Comparison of ENCODE assay signal across 20 mouse cellular contexts in the genomic region with DNA sequence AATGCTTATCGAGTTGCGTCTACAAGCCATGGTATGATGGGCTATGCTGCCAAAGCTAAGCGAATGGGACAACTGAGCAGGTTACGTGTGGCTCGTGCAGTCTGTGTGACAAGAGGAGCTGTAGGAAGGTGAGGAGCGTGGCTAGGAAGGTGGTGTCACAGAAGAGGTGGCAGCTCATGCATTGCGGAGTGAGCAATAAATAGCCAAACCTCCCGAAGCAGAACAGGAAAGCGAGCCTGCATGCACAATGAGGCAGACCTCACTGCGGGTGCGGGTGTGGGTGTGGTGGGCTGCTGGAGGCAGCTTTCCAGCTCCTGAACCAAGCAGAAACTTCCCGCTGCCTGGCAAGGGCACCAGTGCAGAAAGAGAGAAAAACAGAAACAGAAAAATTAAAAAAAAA.
DNase-seq lines count a peak whose midpoint lies in the region; ATAC-seq and TF ChIP-seq lines count a peak whose summit lies in the region.
"Had no signal": no experiment of that assay in that cellular context is flagged by ENCODE, and none has a peak within 500 bp of the region (broad histone marks: within the 10 kb centered on the region; RNA-seq: fewer than 3 reads in every experiment).

No protein-coding gene starts in this region.

- peak; percentile 18 for DNase-seq in kidney, postnatal 0 days (ENCODE audit: low spot score)
- DNase-seq in kidney, postnatal 25 days: no peak
- DNase-seq in left cerebral cortex, adult 2 months (ENCODE audit: extremely low spot score in 1 of 2, low spot score in 2 of 2): peak; percentile 15 to 38
- no peak for DNase-seq in left cerebral cortex, postnatal 10 days (ENCODE audit: extremely low spot score in 1 of 2, low spot score in 2 of 2)
- peak; percentile 33 to 63 for DNase-seq in left cerebral cortex, postnatal 36 days (ENCODE audit: low spot score in 2 of 2)
- DNase-seq in telencephalon, adult 2 months (ENCODE audit: low read depth, low spot score): peak; percentile 34
- no peak for DNase-seq in spleen, adult 12 weeks (ENCODE audit: low spot score)
- DNase-seq: gastrocnemius, postnatal 14 days; heart, postnatal 14 days; midbrain, embryonic 14.5 days had no signal

- H3K27ac ChIP-seq in kidney, postnatal 0 days: no peak overlapping the region
- no peak overlapping the region for H3K27ac ChIP-seq in left cerebral cortex, adult 2 months
- H3K27ac ChIP-seq: forebrain, embryonic 15.5 days; heart, embryonic 10.5 days; hindbrain, embryonic 13.5 days; intestine, embryonic 15.5 days; limb, embryonic 13.5 days; liver, embryonic 14.5 days; neural tube, embryonic 15.5 days; stomach, embryonic 15.5 days had no signal

- intact Hi-C loops in left cerebral cortex, adult 2 months (cut with DNase I): no loop called here
- intact Hi-C loops in left cerebral cortex, postnatal 10 days (cut with DNase I): no loop called here
- intact Hi-C loops in left cerebral cortex, postnatal 36 days (cut with DNase I): no loop called here

- no peak overlapping the region for H3K4me3 ChIP-seq in kidney, postnatal 0 days (replicated peaks; ENCODE audit: low read depth, low read length)
- H3K4me3 ChIP-seq in left cerebral cortex, adult 2 months: no peak overlapping the region
- H3K4me3 ChIP-seq: erythroblast, embryonic 14.5 days; forebrain, embryonic 15.5 days; heart, embryonic 10.5 days; hindbrain, embryonic 13.5 days; intestine, embryonic 15.5 days; limb, embryonic 13.5 days; myocyte; neural tube, embryonic 15.5 days; stomach, embryonic 15.5 days had no signal

- no peak for ATAC-seq in kidney, postnatal 0 days (replicated peaks; ENCODE audit: low FRiP score, low read depth)
- ATAC-seq: forebrain, embryonic 15.5 days; intestine, embryonic 15.5 days had no signal

- no peaks in the 10 kb centered on the region for H3K36me3 ChIP-seq in kidney, postnatal 0 days (ENCODE audit: insufficient read depth, low read length)
- H3K36me3 ChIP-seq: forebrain, embryonic 15.5 days; heart, embryonic 10.5 days; hindbrain, embryonic 13.5 days; intestine, embryonic 15.5 days; limb, embryonic 13.5 days; neural tube, embryonic 15.5 days; stomach, embryonic 15.5 days had no signal

- H3K27me3 ChIP-seq in kidney, postnatal 0 days (ENCODE audit: insufficient read depth, low read length): no peaks in the 10 kb centered on the region
- H3K27me3 ChIP-seq: forebrain, embryonic 15.5 days; hindbrain, embryonic 13.5 days; intestine, embryonic 15.5 days; neural tube, embryonic 15.5 days; stomach, embryonic 15.5 days had no signal

- H3K4me2 ChIP-seq in kidney, postnatal 0 days (ENCODE audit: low read length): no peak overlapping the region
- H3K4me2 ChIP-seq: forebrain, embryonic 15.5 days; hindbrain, embryonic 13.5 days; intestine, embryonic 15.5 days; limb, embryonic 13.5 days; neural tube, embryonic 15.5 days; stomach, embryonic 15.5 days had no signal

- H3K4me1 ChIP-seq in kidney, postnatal 0 days (replicated peaks; ENCODE audit: insufficient read depth, low read length): no peaks in the 10 kb centered on the region
- H3K4me1 ChIP-seq: forebrain, embryonic 15.5 days; heart, embryonic 10.5 days; hindbrain, embryonic 13.5 days; intestine, embryonic 15.5 days; limb, embryonic 13.5 days; stomach, embryonic 15.5 days had no signal

- no peaks in the 10 kb centered on the region for H3K9me3 ChIP-seq in kidney, postnatal 0 days (replicated peaks; ENCODE audit: low read length)
- H3K9me3 ChIP-seq: forebrain, embryonic 15.5 days; heart, embryonic 10.5 days; hindbrain, embryonic 13.5 days; intestine, embryonic 15.5 days; limb, embryonic 13.5 days; neural tube, embryonic 15.5 days; stomach, embryonic 15.5 days had no signal

- TF ChIP-seq CTCF in kidney, postnatal 0 days (IDR thresholded peaks at IDR 0.05; ENCODE audit: low read depth): no peak
- no peak for TF ChIP-seq CTCF in left cerebral cortex, adult 2 months (IDR thresholded peaks at IDR 0.05)

- no peak overlapping the region for H3K9ac ChIP-seq in kidney, postnatal 0 days (ENCODE audit: low read depth, low read length)
- H3K9ac ChIP-seq: forebrain, embryonic 15.5 days; hindbrain, embryonic 13.5 days; intestine, embryonic 15.5 days; limb, embryonic 13.5 days; liver, embryonic 14.5 days; neural tube, embryonic 15.5 days; stomach, embryonic 15.5 days had no signal

- WGBS in kidney, postnatal 0 days: 38% methylated on average over 12 of the region's 12 CpGs

Comparison
In these comparisons a context has a peak if more than half of its experiments do, and no peak if none do; other contexts are left out.
1. DNase-seq: peak in kidney, postnatal 0 days (single experiment), left cerebral cortex, adult 2 months (2 of 2), left cerebral cortex, postnatal 36 days (2 of 2) and telencephalon, adult 2 months (single experiment); none in kidney, postnatal 25 days (0 of 2), left cerebral cortex, postnatal 10 days (0 of 2) and spleen, adult 12 weeks (single experiment).